Mouse (Mus musculus) brain, embryonic 18.5 days (tissue): ENCODE measurements around the gene Rffl.

Experiments used
- DNase-seq: peaks from one replicate; pipeline ENCODE4 v3.0.0-alpha.2; 2012; ENCODE audit warnings: low read depth, low spot score

Gene Rffl

DNA sequence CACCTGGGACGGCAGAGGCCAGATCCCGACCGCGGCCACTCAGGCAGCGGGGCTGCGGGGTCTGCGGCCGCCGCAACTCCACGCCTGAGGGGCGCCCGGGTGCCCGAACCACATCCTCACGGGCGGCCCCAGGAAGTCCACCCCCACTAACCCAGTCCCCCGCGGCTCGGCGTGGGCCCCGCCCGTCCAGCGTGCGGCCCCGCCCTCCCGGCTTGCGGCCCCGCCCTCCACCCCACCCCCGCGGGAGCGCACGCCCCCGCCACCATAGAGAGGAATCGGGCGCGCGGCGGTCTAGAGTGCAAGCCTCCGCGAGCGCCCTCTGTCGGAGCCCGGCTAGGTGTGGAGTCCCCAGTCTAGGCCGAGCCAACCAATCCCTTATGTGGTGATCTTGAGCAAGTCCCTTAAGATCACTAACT lies at the start of gene Rffl:
Gene Rffl, minus strand, starts transcription at position 180 of the 416 bp plus-strand sequence.
- DNase-seq: peak; percentile 76

DNA sequence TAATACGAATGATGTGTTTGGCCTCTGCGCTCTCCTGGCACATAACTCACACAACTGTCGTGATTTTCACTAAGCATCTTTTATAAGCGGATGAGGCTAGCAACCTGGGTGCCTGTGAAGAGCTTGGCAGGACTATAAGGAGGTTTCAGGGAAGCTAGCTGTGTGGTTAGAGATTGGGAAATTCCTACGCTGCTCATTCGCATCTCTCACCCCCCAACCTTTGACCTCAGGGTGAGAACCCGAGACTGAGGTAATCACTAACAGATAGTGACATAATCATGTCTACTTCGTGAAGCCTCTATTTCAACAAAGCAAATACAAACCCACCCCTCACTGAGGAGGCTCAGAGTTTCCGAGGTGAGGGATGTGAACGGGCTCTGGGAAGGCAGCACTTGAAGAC lies 49.8 kb upstream of the Rffl start:
- DNase-seq: no peak

DNA sequence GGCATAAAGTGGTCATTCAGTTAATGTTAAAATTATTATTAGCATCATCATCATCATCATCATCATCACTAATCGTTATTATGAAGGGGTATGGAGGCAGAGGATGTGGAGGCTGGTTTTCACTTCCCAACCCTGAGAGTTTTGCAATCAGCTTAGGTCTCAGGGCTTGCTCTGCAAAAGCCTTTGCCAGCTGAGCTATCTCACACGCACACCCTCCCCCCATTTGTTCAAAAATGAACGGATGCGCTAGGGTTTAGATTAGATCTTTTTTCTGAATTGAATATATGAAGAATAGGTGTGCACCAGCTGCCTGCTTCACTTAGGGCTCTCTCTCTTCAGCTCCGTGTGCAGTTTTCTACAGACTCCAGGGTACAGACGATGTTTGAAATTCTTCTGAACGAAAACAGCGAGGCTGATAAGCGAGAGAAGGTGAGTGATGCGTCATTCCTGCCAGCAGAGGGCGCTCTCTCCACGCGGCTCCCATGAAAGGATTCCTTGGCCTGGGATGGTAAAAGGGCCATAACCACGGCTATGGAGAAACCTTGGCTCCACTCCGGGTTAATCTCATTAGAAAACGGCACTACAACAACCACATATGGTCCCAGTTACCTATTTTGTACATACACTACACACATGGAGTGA lies 43.8 kb upstream of the Rffl start:
- DNase-seq: no peak

DNA sequence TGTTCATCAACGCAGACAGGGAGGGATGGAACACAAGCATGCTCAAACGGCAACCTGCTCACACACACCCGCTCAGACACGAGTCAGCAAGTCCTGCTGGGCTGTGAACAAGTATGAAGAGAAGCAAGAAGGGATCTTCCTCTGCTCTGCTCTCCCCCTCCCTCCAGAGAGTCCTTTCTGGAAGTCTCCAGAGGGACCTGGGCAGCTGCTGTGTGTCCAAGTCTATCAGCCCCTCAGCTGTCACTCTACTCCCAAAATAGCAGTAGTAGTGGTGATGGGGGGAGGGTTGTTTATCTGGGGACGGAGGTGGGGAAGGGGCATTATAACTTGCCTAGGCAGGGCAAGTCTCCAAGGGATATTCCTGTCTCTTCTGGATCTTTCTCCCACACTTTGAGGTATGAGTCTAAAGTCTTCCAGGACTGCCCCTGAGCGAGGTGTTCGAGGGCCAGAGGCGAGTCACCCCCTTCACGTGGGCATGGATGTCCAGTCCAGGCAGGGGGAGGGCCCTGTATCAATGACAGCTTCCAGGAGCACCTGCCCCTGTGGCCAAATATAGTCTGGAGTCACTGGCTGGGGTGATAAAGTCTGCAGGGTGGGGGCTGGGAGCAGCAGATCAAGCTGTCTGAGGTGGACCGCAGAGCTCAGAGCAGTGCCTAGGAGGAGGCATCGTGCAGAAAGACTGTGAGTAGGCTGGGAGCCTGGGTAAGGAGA lies 39.8 kb upstream of the Rffl start:
- no peak for DNase-seq

DNA sequence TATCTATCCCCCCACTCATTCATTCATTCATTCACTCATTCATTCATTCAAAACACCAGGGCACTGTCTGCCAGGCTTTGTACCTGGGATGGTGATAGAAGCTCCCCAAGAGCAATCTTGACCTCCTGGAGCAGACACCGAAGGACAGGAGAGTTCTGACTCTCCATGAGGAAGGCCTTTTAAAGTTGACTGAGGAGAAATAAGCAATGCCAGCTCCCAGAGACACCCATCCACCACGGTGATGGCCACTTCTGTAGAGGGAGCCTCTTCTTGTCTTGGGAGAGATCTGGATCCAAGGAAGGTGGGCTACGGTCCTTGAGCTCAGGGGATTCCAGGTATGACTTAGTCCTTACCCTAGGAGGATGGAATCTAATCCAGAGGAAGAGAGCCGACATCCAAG lies 39.2 kb upstream of the Rffl start, which contains the start of gene Unc45b:
Gene Unc45b, plus strand, starts transcription at position 301 of the 400 bp plus-strand sequence.
- DNase-seq: no peak

DNA sequence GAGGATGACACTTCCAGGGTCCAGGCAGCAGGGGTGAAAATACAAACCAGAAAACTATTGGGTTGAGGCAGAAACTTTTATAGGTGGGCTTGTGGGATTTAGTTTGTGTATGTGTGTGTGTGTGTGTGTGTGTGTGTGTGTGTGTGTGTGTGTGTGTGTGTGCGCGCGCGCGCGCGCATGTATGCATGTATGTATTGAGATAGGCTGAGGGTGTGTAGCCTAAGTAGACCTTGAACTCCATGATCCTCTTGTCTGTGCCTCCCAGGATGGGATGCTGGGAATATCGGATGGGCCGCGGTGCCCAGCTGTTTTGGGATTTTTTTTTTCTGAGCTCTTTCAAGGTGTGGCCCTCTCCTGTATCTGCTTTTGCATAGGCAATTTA lies 37.6 kb upstream of the Rffl start:
- DNase-seq: no peak

- DNase-seq: peak; percentile 73
Measured at GRCm38 (mm10) chr11:82907651-82908607, 36.9 kb upstream of the Rffl start, which contains the start of gene Nle1. Nle1 (minus strand) TSS chr11:82908411.

DNA sequence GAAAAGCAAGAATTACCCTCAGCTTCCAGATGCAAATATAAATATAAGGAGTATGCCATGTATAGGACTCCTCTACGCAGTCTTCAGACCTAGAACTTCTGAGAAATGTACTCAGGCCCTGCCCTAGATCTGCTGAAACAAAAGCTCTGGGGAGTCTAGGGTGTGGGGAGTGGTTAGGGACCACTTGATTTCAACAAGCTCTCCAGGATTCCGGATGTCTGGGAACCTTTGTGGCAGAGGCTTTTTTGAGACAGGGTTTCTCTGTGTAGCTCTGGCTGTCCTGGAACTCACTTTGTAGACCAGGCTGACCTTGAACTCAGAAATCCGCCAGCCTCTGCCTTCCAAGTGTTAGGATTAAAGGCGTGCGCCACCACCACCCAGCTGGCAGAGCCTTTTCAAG lies 34.8 kb upstream of the Rffl start:
- DNase-seq: no peak

GRCm38 (mm10) chr11:82904952-82905351 lies 33.9 kb upstream of the Rffl start:
- no peak for DNase-seq

DNA sequence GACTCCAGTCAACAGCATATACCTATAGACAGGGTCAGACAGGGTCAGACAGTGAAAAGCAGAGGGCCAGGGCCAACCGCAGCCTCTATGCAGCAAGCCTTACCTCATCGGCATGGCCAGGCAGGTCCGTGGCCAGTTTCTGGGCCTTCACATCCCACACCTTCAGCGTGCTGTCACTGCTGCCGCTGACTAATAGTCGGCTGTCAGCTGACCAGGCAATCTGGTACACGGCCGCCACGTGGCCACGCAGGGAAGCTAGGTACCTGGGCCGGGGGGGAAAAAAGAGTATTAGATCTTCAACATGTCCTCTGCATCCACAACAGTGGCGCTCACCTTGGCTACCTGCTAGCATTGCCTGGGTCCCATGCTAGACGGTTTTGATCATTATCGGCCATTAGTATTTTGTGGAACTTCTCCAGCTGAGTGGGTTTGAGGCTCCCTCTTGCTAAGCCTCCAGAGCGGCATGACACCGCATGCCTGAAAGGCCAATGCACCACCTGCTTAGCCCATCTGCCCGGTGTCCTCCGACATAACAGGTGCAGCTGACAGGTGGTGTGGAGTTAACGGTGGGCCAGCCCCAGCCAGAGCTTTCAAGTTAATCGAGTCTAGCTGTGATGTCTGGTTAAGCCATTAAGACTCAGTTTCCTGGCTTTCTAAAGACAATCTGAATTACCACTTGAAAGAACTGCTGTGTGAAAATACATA lies 30.7 kb upstream of the Rffl start:
- DNase-seq: no peak

DNA sequence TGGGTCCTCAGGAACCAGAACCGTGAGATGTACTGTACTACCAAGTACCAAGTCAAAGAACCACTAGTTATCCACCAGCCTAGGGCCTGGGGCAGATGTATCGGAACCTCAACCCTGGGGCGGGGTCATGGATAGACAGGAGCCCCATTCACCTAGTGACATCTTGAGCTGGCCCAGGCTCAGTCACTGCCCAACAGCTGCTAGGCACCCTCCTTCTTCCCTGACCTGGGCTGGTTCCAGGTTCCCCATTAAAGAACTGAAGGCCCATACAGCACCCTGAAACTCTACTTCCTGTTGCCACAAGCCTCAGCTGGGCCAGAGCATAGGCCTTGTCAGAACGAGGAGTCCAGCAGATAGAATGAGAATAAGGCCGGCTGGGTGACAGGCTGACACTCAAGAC lies 28.7 kb upstream of the Rffl start:
- no peak for DNase-seq

- no peak for DNase-seq
Measured at GRCm38 (mm10) chr11:82897478-82897877, 26.5 kb upstream of the Rffl start.

DNA sequence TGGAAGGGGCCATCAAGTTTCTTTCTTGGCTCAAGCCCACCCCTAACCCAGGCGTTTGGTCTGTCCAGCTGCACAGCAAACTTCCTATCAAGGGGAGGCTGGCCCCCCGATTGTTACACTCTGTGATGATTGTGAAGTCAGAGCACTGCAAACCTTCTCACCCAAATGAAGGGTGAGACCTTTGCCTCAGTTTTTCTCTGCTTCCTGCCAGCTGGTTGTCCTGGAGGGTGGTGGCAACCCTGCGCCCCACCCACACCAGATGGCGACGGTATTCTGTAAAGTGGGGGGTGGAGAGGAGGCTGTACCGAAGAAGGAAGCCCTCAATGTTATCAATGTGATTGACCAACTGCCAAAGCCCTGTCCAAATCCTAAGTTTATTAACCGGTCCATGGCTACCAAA lies 20.9 kb upstream of the Rffl start, which contains the start of gene Fndc8:
Gene Fndc8, plus strand, starts transcription at position 189 of the 400 bp plus-strand sequence.
- DNase-seq: no peak

DNA sequence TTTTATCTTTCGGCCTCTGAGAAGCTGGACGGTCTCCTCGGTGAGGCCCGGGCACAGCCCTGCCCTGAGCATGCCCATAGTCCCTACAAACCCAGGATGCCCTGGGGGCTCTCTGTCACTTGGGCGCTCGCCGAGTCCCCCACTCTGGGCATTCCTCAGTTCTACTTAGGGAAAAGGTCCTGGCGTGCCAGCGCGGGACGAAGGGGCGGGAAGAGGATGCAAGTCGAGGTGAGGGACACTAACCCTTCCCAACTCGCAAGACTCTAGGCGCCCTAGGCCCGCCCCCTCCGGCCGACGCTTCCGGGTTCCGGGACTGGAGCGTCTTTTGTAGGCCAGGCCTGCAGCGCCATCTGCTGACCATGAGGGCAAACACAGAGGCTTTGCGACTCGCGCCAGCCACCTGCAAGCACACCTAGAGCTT lies 19.3 kb upstream of the Rffl start, which contains the start of gene Rad51d:
Gene Rad51d, minus strand, starts transcription at position 273 of the 421 bp plus-strand sequence.
- peak; percentile 75 for DNase-seq

DNA sequence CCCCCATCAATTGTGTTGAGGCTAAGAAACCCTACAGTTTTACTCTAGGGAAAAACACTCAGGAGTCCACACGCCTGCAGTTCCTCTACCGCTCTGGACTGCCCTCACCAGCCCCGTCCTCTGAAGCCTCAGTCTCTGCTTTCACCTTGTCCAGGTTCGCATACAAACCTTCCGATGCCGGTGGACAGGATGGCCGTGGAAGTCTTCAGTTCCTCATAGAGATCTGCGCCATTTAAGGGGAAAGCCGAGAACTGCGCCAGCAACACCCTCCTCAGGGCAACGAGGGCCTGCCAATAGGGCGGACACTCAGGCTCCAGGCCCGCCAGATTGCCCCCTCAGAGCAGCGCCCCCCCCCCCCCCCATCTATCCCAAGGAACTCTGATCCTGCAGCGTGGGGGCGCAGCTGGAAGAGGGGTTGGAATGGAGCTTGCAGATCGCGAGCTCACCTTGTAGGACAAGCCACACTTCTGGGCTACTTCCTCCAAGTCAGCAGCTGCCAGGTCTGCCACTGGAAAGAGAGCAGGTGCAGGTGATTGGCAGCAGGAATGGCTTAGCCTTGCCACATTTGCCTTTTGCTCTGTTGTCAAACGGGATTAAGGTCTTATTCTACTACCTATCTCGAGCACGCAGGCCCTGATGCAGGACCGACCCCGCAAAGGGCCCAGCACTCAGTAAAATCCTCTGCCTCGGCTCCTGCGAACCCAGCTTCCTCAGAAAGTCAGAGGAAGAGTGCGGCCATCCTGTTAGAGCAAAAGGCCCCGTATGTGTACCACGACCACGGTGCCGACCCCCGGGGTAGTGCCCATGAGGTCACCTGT lies 18.7 kb upstream of the Rffl start:
- DNase-seq: no peak

GRCm38 (mm10) chr11:82888491-82888946 lies 17.5 kb upstream of the Rffl start:
- no peak for DNase-seq

- no peak for DNase-seq
Measured at GRCm38 (mm10) chr11:82886559-82886958, 15.5 kb upstream of the Rffl start.

DNA sequence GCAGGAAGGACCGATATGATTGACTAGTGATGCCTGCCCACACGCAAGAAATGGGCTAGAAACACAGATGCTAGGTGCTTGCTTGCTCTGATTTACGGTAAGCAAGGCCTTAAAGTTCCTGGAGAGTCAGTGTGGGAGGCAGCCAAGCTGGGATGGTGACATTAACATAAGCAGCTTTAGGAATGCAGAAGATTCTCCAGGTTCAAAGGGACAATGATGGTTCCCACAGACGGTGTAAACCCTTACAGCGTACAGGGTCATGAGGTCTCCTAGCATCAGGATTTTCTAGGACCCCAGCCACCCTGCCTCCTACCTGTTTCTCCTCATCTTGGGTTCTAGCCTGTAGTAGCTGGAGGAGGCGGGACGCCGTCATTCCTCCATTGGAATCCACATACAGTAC lies 12.2 kb upstream of the Rffl start:
- DNase-seq: no peak

DNA sequence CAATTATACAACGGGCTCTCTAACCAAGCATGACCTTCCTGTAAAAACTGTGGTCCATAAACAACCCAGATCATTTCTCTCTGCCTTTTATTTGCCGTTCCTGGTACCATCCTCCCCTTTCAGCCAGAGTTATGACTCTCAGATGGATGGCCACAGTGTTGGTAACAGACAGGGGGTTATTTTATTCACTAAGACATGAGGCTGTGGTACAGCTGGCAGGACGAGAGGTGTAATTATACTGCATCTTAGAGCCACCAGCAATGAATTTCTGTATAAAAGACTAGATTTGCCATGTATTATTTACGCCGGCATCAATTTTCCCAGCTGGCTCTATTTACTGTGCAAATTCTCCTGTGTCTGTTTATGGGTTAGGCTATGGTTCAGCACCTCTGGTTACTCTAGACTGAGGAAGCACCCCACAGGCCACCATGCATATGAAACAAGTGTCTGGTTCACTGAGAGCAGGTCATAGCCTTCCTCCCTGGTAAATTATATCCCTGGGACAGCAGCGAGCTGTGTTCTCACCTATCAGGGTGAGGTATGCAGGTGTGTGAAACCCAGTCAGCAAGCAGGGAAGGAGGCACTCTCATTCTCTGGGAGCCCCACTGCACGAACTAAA lies 6.8 kb upstream of the Rffl start:
- DNase-seq: no peak

- DNase-seq: no peak
Measured at GRCm38 (mm10) chr11:82875631-82876030, 4.6 kb upstream of the Rffl start.
